Mouse (Mus musculus): ENCODE data around the gene Ankar. TPM values are rescaled to one million over a fixed set of nuclear protein-coding genes. Genes with fewer than 3 reads are reported as not detected.

Gene Ankar
- not detected in 2 replicates for polyA plus RNA-seq (2012; ENCODE audit: insufficient read depth, insufficient read length, missing spikeins)

DNA sequence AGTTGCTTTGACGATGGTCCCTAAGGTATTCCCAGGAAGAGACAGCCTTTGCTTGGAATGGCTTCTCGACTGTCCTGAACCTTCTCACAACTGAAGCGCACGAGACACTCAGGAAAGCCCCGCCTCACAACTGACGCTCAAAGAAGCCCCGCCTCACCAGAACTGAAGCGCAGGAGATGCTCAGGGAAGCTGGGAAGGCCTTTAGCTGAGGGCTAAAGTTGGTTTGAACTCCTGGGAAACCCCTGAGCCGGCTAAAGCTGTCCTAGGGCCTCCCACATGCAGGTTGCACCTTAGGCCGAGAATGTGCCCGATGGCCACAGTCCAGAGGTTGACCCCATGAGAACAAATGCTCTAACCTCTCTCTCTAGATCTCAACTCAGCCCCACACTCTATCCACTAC, at the start of gene Ankar:
TSS of gene Ankar (minus strand) at position 101 of the 400 bp plus-strand sequence.
- H3K4me1 ChIP-seq (ENCODE audit: control insufficient read depth, insufficient read depth, insufficient read length, low read length): no peaks in the 10 kb centered on the region
- no peak within 1 kb of the TSS for H3K4me3 ChIP-seq (ENCODE audit: insufficient read depth, low read depth, low read length)
- no peak within 1 kb of the TSS for H3K27ac ChIP-seq (replicated peaks; ENCODE audit: low read depth, low read length)

DNA sequence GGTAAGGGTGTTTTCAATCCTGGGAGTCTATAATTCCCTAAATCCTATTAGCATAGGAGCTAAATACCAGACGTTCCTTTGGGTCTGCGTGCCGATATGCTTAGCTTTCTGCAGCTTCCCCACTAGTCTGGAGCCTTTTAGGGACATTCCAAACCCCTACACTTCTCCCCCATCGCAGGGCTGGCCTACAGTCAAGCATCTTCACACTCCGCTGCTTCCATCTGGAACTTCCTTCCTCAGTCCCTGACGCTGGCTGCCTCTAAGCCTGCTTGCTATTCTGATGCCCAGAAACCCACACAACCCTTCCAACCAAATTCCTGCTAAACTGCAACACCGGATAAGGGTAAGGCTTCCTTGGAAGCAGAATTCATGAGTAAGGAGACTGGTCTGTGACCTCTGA, 46.0 kb upstream of the Ankar start:
- Histone ChIP-seq H3K27ac (replicated peaks; ENCODE audit: low read depth, low read length) (no peak overlapping the region), H3K4me3 (ENCODE audit: insufficient read depth, low read depth, low read length) (no peak overlapping the region), H3K4me1 (ENCODE audit: control insufficient read depth, insufficient read depth, insufficient read length, low read length) (no peaks in the 10 kb centered on the region)

DNA sequence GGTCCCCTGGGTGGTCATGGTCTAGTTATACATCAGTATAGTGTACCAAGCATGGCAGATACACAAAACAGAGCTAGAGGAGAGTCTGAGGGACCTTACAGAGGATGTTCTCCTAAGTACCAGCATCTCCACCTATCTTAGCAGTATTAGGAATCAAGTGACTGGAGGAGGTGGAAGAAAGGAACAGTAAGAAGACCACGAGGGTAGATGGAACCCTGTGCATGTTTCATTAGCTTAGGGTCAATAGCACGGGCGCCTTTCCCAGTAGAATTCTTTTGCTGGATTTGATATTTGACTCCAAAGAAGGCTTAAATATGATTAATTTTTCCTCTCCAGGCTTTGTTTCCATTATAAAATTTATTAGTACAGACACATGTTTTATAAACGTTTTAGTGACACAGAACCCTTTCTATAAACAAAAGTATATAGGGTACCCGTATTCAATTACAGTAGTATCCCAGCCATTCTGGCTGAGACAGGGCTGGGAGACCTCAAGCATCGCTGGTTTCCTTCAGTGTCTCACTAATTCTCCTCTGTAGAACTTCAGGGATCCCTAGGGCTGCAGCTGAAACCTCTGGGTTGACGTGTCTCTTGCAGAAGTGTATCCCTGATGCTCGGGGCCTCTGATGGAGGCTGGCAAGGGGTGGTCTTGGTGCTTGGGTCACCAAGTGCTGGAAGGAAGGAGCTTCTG, 44.6 kb upstream of the Ankar start:
- Histone ChIP-seq H3K4me1 (ENCODE audit: control insufficient read depth, insufficient read depth, insufficient read length, low read length) (no peaks in the 10 kb centered on the region), H3K4me3 (ENCODE audit: insufficient read depth, low read depth, low read length) (no peak overlapping the region), H3K27ac (replicated peaks; ENCODE audit: low read depth, low read length) (no peak overlapping the region)

DNA sequence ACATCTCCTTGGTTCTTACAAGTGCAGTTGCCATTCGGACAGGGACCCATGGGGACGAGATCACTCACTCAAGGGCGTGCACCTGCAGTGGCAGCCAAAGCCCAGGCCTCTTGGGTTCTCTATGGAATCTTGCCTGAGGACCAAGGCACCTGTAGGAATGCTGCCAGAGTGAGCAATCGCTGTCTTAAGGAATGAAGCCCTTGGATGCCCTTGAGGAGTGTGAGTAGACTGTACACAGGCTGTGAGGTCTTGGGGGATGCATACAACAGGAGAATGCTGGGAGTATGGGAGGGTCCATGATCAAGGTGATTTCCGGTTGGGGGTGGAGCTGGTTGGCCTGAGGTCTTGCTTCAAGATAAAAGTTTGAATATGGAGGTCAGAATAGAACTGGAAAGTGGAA, 41.0 kb upstream of the Ankar start:
- no peak overlapping the region for H3K4me3 ChIP-seq (ENCODE audit: insufficient read depth, low read depth, low read length)
- H3K27ac ChIP-seq (replicated peaks; ENCODE audit: low read depth, low read length): no peak overlapping the region
- no peaks in the 10 kb centered on the region for H3K4me1 ChIP-seq (ENCODE audit: control insufficient read depth, insufficient read depth, insufficient read length, low read length)

DNA sequence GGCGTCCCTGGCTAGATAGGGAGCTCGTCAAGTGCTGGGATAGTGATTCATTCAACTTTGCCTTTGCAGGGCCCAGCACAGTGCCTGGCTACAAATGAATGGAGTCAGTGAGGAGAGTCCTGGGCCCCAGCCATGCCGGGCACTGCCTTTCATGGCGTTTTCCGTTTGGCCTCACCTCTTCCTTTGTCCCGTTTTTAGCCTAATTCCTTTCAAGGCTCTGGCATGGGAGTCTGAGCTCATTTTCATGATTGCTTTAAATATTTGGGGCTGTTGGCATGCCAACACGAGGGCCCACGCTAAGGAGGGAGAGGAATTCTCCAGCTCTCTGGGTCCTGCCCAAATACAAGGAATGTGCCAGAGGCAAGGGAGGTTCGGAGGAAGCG, 39.3 kb upstream of the Ankar start:
- no peaks in the 10 kb centered on the region for H3K4me1 ChIP-seq (ENCODE audit: control insufficient read depth, insufficient read depth, insufficient read length, low read length)

DNA sequence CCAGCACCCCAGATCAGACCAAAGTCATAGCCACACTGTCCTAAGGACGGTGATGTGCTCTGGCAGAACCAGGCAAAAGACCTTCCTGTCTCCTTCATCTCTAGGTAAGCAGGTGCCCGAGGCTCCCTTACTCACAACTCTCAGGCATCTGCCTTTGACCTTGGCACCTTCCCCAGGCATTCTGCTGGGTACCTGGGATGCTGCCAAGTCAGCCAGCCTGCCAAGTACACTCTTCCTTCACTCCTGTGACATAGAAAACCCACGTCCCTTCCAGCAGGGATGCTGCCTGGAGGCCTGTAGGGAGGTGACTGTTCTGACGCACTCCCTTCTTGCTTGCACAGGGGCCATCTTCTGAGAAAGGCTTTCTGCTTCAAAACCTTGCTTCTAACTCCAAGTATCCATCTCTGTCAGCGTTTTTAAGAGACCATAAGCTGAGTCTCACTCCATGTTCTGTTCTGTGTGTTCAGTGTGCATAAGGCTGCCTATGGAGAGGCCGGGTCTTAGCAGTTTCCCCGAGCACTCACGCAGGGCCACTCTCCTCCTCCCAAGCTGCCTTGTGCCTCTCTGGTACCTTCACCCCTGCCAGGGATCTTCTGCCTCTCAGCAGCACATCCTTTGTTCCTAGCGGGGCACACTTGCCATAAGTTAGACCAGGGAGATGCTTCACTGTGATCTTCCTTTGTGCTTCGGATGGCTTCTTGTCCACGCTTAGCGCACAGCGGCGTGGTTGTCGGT, 38.7 kb upstream of the Ankar start:
- H3K4me1 ChIP-seq (ENCODE audit: control insufficient read depth, insufficient read depth, insufficient read length, low read length): no peaks in the 10 kb centered on the region
- H3K4me3 ChIP-seq (ENCODE audit: insufficient read depth, low read depth, low read length): no peak overlapping the region
- no peak overlapping the region for H3K27ac ChIP-seq (replicated peaks; ENCODE audit: low read depth, low read length)

More for the DNA sequence above, 39.3 kb upstream of the Ankar start:
- Histone ChIP-seq H3K4me3 (ENCODE audit: insufficient read depth, low read depth, low read length) (no peak overlapping the region), H3K27ac (replicated peaks; ENCODE audit: low read depth, low read length) (no peak overlapping the region)

DNA sequence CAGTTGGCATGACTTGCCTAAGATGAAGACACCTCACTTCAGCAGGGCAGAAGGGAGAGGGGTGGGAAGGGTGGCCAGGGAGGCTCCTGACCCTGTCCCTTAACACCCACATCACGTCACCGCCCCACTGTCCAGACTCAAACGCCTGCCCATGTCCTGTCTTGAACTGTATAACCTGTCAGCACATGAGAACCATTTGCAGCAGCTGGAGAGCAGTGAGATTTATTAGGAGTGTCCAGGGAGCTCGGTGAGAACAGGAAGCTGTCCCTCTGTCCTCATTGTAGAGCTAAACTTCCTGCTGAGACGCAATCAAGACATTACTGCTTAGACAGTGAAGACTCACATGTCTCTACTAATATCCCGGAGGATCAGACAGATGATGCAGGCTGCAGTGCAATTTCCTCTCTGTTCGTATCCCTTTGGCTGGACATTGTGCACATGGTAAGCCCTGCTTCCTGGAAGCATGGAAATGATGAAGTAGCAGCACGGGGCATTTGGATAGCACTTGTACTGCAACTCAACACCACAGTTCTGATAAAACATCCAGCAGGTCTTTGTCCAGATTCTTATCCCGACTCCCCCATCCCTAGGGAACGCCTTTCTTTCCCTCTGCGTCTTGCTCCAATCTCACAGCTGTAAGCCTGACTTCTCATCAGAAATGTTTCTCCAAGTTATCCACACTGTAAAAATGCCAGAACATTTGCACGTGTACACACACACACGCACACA, 36.2 kb upstream of the Ankar start:
- H3K4me3 ChIP-seq (ENCODE audit: insufficient read depth, low read depth, low read length): no peak overlapping the region
- H3K4me1 ChIP-seq (ENCODE audit: control insufficient read depth, insufficient read depth, insufficient read length, low read length): no peaks in the 10 kb centered on the region
- no peak overlapping the region for H3K27ac ChIP-seq (replicated peaks; ENCODE audit: low read depth, low read length)

DNA sequence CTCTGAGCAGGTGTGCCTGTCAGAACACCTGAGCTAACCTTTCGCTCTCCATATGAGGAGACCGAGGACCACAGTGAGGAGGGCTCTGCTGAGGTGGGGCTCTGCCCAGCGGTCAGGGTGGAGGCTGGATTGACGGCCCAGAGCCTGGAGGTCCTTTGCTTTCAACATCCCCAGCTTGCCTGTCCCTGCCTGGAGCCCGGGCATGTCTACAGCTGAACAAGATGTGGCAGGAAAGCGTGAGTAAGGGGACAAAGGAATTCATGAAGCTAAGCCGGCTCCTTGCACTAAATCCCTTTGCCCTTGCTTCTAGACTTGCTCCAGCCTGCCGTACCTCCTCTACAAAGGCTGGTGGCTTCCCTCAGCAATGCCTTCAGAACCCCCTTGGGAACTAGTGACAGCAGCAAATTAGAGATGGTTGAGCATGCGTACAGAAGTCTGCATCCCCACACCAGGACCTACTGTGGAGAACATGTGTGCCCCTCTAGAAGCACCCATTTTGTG, 32.9 kb upstream of the Ankar start:
- H3K4me3 ChIP-seq (ENCODE audit: insufficient read depth, low read depth, low read length): no peak overlapping the region
- H3K4me1 ChIP-seq (ENCODE audit: control insufficient read depth, insufficient read depth, insufficient read length, low read length): no peaks in the 10 kb centered on the region
- no peak overlapping the region for H3K27ac ChIP-seq (replicated peaks; ENCODE audit: low read depth, low read length)

DNA sequence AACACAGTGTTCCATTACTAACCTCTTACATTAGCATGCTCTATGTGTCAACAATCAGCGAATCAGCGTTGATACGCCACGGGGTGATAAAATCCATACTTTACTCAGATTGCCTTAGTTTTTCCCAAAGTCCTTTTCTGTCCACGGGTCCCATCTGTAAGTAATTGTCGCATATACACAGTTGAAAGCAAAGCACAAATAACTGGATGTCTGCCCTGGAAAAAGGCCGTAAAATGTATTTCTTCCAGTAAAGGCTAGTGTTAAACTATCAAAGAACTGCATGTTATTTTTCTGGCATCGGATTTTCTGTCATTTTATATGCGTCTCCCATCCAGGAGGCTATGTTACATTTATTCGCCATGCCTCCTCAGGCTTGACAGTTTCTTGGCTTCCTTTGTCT, 29.7 kb upstream of the Ankar start:
- Histone ChIP-seq H3K27ac (replicated peaks; ENCODE audit: low read depth, low read length) (no peak overlapping the region), H3K4me1 (ENCODE audit: control insufficient read depth, insufficient read depth, insufficient read length, low read length) (no peaks in the 10 kb centered on the region), H3K4me3 (ENCODE audit: insufficient read depth, low read depth, low read length) (no peak overlapping the region)

DNA sequence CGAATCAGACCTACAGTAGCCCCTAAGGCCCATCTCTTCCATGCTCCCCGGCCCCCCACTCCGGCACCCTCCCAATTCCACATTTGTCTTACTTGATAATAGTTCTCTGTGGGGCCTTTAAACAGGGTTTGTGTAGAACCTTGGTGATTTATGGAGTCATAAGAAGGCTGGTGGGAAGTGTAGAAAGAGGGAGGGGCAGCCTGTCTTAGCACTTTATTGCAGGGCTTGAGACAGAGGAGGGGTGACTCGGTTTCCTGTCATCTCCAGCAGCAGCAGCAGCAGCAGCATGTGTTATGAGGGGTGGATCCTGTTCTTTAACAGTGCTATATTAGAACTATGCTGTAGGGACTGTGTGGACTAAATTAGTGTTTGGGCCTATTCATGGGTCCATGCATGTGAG, 28.4 kb upstream of the Ankar start:
- H3K4me1 ChIP-seq (ENCODE audit: control insufficient read depth, insufficient read depth, insufficient read length, low read length): no peaks in the 10 kb centered on the region
- H3K4me3 ChIP-seq (ENCODE audit: insufficient read depth, low read depth, low read length): no peak overlapping the region
- H3K27ac ChIP-seq (replicated peaks; ENCODE audit: low read depth, low read length): no peak overlapping the region

DNA sequence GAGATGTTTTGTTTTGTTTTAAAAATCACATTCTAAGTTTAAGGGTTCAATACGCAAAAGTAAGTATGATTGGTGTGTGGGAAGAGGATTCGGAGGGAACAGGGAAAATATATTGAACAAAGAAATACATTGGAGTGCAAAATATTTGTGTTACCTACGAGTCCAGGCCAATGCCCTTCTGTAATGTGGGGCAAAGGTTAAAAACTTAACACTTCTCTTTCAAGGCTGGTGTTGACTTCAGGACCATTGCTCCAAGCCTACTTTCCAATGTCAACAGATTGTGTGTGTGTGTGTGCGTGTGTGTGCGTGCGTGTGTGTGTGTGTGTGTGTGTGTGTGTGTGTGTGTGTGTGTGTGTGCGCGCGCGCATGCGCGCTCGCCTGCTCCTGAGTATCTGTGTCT, 25.6 kb upstream of the Ankar start:
- Histone ChIP-seq H3K4me1 (ENCODE audit: control insufficient read depth, insufficient read depth, insufficient read length, low read length) (no peaks in the 10 kb centered on the region), H3K27ac (replicated peaks; ENCODE audit: low read depth, low read length) (no peak overlapping the region), H3K4me3 (ENCODE audit: insufficient read depth, low read depth, low read length) (no peak overlapping the region)

DNA sequence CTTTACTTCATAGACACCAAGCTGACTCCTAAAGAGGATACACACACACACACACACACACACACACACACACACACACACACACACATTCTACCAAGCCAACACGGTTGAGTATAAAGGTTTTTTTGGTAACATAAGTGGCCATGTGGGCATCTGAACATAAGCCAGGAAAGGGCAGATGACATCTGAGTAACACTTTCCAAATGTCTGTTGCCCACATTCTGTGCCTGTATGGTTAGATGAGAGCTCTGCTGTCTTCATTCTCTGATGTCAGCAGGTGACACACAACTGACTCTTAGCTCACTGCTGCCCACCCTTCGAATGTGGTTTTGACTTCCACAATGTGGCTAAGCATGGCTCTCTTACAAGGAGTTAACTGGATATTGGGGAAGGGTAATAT, 24.0 kb upstream of the Ankar start:
- no peaks in the 10 kb centered on the region for H3K4me1 ChIP-seq (ENCODE audit: control insufficient read depth, insufficient read depth, insufficient read length, low read length)

DNA sequence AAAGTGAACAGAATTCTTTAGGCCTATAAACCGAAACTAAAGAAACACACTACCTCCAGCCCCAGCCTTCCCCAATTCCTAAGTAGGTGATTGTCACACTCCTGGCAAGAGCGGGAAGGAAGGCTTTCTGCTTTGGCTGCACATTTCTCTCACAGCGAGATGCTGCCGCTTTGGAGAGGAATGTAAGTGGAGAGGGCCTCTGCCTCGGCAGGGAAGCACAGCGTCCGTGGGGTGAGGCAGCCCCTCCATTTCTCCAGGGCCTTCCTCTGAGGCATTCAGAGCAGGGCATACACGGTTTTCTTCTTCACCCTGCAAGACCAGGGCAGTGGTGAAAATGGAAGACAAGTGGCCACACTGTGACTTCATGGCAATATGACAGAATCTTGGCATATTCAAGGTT, 22.3 kb upstream of the Ankar start:
- Histone ChIP-seq H3K4me3 (ENCODE audit: insufficient read depth, low read depth, low read length) (no peak overlapping the region), H3K4me1 (ENCODE audit: control insufficient read depth, insufficient read depth, insufficient read length, low read length) (no peaks in the 10 kb centered on the region), H3K27ac (replicated peaks; ENCODE audit: low read depth, low read length) (no peak overlapping the region)

More for the DNA sequence above, 24.0 kb upstream of the Ankar start:
- no peak overlapping the region for H3K4me3 ChIP-seq (ENCODE audit: insufficient read depth, low read depth, low read length)
- H3K27ac ChIP-seq (replicated peaks; ENCODE audit: low read depth, low read length): no peak overlapping the region

DNA sequence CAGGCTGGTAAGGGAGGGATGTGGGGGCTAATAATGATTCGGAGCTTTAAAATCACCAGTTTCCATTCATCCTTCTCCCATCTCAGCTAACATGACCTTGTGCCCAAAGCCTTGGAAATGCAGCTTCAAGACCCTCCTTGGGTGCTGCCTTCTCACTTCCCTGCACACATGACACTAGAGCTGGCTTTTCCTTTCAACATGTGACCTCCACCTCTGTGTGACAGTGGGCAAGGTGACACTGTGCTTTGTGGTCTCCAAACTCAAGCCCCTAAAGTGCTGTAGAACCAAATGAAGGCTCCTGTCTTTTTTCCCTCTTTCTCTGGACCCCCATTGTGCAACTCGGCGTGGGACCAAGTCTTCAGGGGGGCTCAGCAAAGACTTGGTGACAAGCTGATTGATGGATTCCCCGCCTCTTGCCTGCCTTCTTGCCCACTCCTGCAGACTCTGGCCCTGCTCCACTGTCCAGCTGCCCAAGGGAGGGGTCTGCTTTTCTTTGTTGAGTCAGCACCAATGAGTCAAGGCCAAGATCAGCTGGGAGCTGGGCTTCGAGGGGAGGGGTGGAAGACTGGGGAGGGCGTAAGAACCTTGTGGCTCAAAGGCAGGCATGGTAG, 19.8 kb upstream of the Ankar start:
- H3K27ac ChIP-seq (replicated peaks; ENCODE audit: low read depth, low read length): no peak overlapping the region
- no peak overlapping the region for H3K4me3 ChIP-seq (ENCODE audit: insufficient read depth, low read depth, low read length)
- no peaks in the 10 kb centered on the region for H3K4me1 ChIP-seq (ENCODE audit: control insufficient read depth, insufficient read depth, insufficient read length, low read length)

DNA sequence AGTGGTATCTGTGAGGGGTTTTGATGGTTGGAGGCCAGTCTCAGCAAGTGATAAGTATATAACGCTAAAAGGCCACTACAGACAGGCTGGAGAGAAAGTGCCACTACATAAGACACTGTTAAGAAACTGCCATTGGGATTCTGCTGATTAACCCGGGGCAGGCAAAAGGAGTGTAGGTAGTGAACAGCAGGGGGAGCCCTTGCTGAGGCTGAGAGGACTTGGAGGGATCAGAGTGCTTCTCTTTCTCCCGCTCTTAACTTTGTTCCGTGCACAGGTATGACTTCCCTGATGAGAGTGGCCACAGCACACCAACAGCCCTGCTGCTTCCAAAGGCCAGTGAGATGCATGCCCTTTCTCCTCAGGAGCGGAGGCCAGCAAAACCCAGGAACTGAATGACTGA, 18.5 kb upstream of the Ankar start:
- Histone ChIP-seq H3K4me1 (ENCODE audit: control insufficient read depth, insufficient read depth, insufficient read length, low read length) (no peaks in the 10 kb centered on the region), H3K4me3 (ENCODE audit: insufficient read depth, low read depth, low read length) (no peak overlapping the region), H3K27ac (replicated peaks; ENCODE audit: low read depth, low read length) (no peak overlapping the region)
